Mouse (Mus musculus) T-helper 2 cell (primary cell): ENCODE results near the gene Cdk14.

Source experiments
- in situ Hi-C: fragments of 300-600 bp; cut with MboI, MseI; formaldehyde crosslinking; loops from one replicate; pipeline ENCODE4 v1.15.1; 2025; ENCODE audit warnings: high pct_unique_total_duplicates

Cdk14 gene

GRCm38 (mm10) chr5:5194562-5195221, 225.4 kb downstream of the Cdk14 start:
- in situ Hi-C loops, result no loop called here

GRCm38 (mm10) chr5:5189590-5189989, 230.5 kb downstream of the Cdk14 start:
- in situ Hi-C loops, result no loop called here

- in situ Hi-C loops, result no loop called here
These were observed 233.9 kb downstream of the Cdk14 start for GRCm38 (mm10) chr5:5185987-5186742.

- in situ Hi-C loops, result no loop called here
These were observed 234.6 kb downstream of the Cdk14 start for GRCm38 (mm10) chr5:5185521-5185920.

- in situ Hi-C loops, result no loop called here
These were observed 239.4 kb downstream of the Cdk14 start for GRCm38 (mm10) chr5:5180711-5181110.

- in situ Hi-C loops, result no loop called here
These were observed 239.8 kb downstream of the Cdk14 start for GRCm38 (mm10) chr5:5180311-5180710.

- in situ Hi-C loops, result no loop called here
These were observed 244.1 kb downstream of the Cdk14 start for GRCm38 (mm10) chr5:5176052-5176451.

- in situ Hi-C loops, result no loop called here
These were observed 244.5 kb downstream of the Cdk14 start for GRCm38 (mm10) chr5:5175611-5176010.

GRCm38 (mm10) chr5:5175090-5175489, 245.0 kb downstream of the Cdk14 start:
- in situ Hi-C loops, result no loop called here

- in situ Hi-C loops, result no loop called here
These were observed 254.0 kb downstream of the Cdk14 start for GRCm38 (mm10) chr5:5166086-5166485.

GRCm38 (mm10) chr5:5164326-5164725, 255.8 kb downstream of the Cdk14 start:
- in situ Hi-C loops, result no loop called here

- in situ Hi-C loops, result no loop called here
These were observed 256.3 kb downstream of the Cdk14 start for GRCm38 (mm10) chr5:5163823-5164222.

GRCm38 (mm10) chr5:5159521-5159920, 260.6 kb downstream of the Cdk14 start:
- in situ Hi-C loops, result no loop called here

GRCm38 (mm10) chr5:5139855-5140254, 280.3 kb downstream of the Cdk14 start:
- in situ Hi-C loops, result no loop called here

GRCm38 (mm10) chr5:5134905-5135511, 285.1 kb downstream of the Cdk14 start:
- in situ Hi-C loops, result no loop called here

- in situ Hi-C loops, result no loop called here
These were observed 285.8 kb downstream of the Cdk14 start for GRCm38 (mm10) chr5:5134143-5134904.

- in situ Hi-C loops, result no loop called here
These were observed 291.3 kb downstream of the Cdk14 start for GRCm38 (mm10) chr5:5128852-5129251.

GRCm38 (mm10) chr5:5124645-5125044, 295.5 kb downstream of the Cdk14 start:
- in situ Hi-C loops, result no loop called here

- in situ Hi-C loops, result no loop called here
These were observed 303.2 kb downstream of the Cdk14 start for GRCm38 (mm10) chr5:5116775-5117522.

- in situ Hi-C loops, result no loop called here
These were observed 304.6 kb downstream of the Cdk14 start for GRCm38 (mm10) chr5:5115546-5115945.

GRCm38 (mm10) chr5:5109621-5110020, 310.5 kb downstream of the Cdk14 start:
- in situ Hi-C loops, result no loop called here
